Mouse (Mus musculus): Measurements from ENCODE around the gene Slc12a8. TPM values are rescaled to one million over a fixed set of nuclear protein-coding genes. Genes with fewer than 3 reads are reported as not detected.

Gene Slc12a8
- total RNA-seq, 1 experiment: 3.7 TPM

DNA sequence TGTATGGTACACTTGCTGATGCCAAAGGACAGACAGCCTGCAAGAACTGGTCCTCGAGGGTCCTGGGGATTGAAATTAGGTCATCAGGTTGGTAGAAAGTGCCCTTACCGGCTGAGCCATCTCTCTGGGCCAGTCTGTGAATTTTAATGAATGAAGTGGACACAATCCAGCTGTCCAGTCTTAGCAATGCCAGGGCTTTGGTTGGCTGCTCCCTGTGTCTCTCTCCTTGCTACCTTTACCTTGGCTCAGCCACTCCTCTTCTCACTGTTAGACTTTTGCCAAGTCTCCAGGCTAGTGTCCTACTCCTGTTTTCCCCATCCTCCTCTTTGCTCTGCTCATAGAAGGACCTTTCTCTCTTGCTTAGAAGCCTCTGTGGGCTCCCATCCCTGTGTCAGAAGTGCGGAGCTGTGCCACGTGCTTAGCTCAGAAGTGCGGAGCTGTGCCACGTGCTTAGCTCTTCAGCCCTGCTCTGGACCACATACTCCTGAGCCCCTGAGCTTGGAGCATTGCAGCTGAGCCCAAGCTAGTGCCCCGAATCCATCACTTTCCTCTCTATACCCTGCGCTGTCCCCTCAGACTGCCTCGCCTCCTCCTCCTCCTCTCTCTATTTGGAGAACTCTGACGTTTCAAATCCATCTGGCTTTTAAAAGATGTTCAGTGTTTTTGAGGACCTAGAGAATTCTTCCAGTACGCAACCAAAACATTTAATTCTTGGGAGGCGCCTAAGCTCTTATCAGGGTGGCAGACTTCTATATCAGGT is 118.9 kb downstream of the Slc12a8 start:
- no peaks in the 10 kb centered on the region for H3K36me3 ChIP-seq (ENCODE audit: control insufficient read depth, insufficient read depth, low read length, poor library complexity, severe bottlenecking)
- H3K27ac ChIP-seq (ENCODE audit: insufficient read depth, low read depth, low read length, poor library complexity, severe bottlenecking): no peak overlapping the region
- H3K9ac ChIP-seq (ENCODE audit: insufficient read depth, low read depth, low read length, poor library complexity, severe bottlenecking): no peak overlapping the region
- no peaks in the 10 kb centered on the region for H3K9me3 ChIP-seq (ENCODE audit: control insufficient read depth, insufficient read depth, low read depth, low read length)
- no peak for TF ChIP-seq ZC3H11A (IDR thresholded peaks at IDR 0.05; ENCODE audit: borderline replicate concordance, low read depth, low read length)
- no peak for TF ChIP-seq ZNF384 (IDR thresholded peaks at IDR 0.05; ENCODE audit: low read depth, low read length)
- TF ChIP-seq CHD2 (IDR thresholded peaks at IDR 0.05; ENCODE audit: low read depth, low read length): no peak
- no peak for TF ChIP-seq HCFC1 (IDR thresholded peaks at IDR 0.05; ENCODE audit: borderline replicate concordance, insufficient read depth, low read length)
- no peak for TF ChIP-seq MAFK (IDR thresholded peaks at IDR 0.05; ENCODE audit: insufficient read depth, low read depth, low read length)
- peaks cover 5% of the 10 kb centered on the region in 2 experiments; a peak in 2 of 4 replicates for H3K4me1 ChIP-seq (ENCODE audit: control insufficient read depth in 2 of 2, insufficient read depth in 2 of 2, low read length in 2 of 2, poor library complexity in 1 of 2)
- DNase-seq (ENCODE audit: low read depth, low spot score): no peak
- H3K4me3 ChIP-seq (ENCODE audit: insufficient read depth in 1 of 2, low read depth in 1 of 2, low read length in 2 of 2, poor library complexity in 1 of 2, severe bottlenecking in 1 of 2): no peak overlapping the region
- in situ Hi-C loops (cut with MboI; ENCODE audit: low sequenced_read_pairs in 2 of 2, unreplicated experiment in 2 of 2): no loop called here

- H3K36me3 ChIP-seq (ENCODE audit: control insufficient read depth, insufficient read depth, low read length, poor library complexity, severe bottlenecking): no peaks in the 10 kb centered on the region
Observed at GRCm38 (mm10) chr16:33641779-33642178, 124.7 kb downstream of the Slc12a8 start.

GRCm38 (mm10) chr16:33653116-33653515 is 136.0 kb downstream of the Slc12a8 start:
- H3K9me3 ChIP-seq (ENCODE audit: control insufficient read depth, insufficient read depth, low read depth, low read length): no peaks in the 10 kb centered on the region
- in situ Hi-C loops (cut with MboI; ENCODE audit: low sequenced_read_pairs in 2 of 2, unreplicated experiment in 2 of 2): no loop called here
- H3K9ac ChIP-seq (ENCODE audit: insufficient read depth, low read depth, low read length, poor library complexity, severe bottlenecking): no peak overlapping the region
- no peak overlapping the region for H3K4me3 ChIP-seq (ENCODE audit: insufficient read depth in 1 of 2, low read depth in 1 of 2, low read length in 2 of 2, poor library complexity in 1 of 2, severe bottlenecking in 1 of 2)
- no peak for TF ChIP-seq ZC3H11A (IDR thresholded peaks at IDR 0.05; ENCODE audit: borderline replicate concordance, low read depth, low read length)
- TF ChIP-seq ZNF384 (IDR thresholded peaks at IDR 0.05; ENCODE audit: low read depth, low read length): no peak
- no peak for TF ChIP-seq CHD2 (IDR thresholded peaks at IDR 0.05; ENCODE audit: low read depth, low read length)
- no peak for TF ChIP-seq HCFC1 (IDR thresholded peaks at IDR 0.05; ENCODE audit: borderline replicate concordance, insufficient read depth, low read length)
- no peak for TF ChIP-seq MAFK (IDR thresholded peaks at IDR 0.05; ENCODE audit: insufficient read depth, low read depth, low read length)
- H3K36me3 ChIP-seq (ENCODE audit: control insufficient read depth, insufficient read depth, low read length, poor library complexity, severe bottlenecking): no peaks in the 10 kb centered on the region
- H3K4me1 ChIP-seq (ENCODE audit: control insufficient read depth in 2 of 2, insufficient read depth in 2 of 2, low read length in 2 of 2, poor library complexity in 1 of 2): no peaks in the 10 kb centered on the region
- no peak overlapping the region for H3K27ac ChIP-seq (ENCODE audit: insufficient read depth, low read depth, low read length, poor library complexity, severe bottlenecking)
- no peak for DNase-seq (ENCODE audit: low read depth, low spot score)

More at GRCm38 (mm10) chr16:33641779-33642178, 124.7 kb downstream of the Slc12a8 start:
- Histone ChIP-seq H3K9ac (ENCODE audit: insufficient read depth, low read depth, low read length, poor library complexity, severe bottlenecking) (no peak overlapping the region), H3K4me1 (ENCODE audit: control insufficient read depth in 2 of 2, insufficient read depth in 2 of 2, low read length in 2 of 2, poor library complexity in 1 of 2) (peaks cover 1 to 2% of the 10 kb centered on the region in 2 experiments; a peak in 1 of 4 replicates), H3K9me3 (ENCODE audit: control insufficient read depth, insufficient read depth, low read depth, low read length) (no peaks in the 10 kb centered on the region), H3K4me3 (ENCODE audit: insufficient read depth in 1 of 2, low read depth in 1 of 2, low read length in 2 of 2, poor library complexity in 1 of 2, severe bottlenecking in 1 of 2) (no peak overlapping the region), H3K27ac (ENCODE audit: insufficient read depth, low read depth, low read length, poor library complexity, severe bottlenecking) (no peak overlapping the region)
- TF ChIP-seq CHD2 (IDR thresholded peaks at IDR 0.05; ENCODE audit: low read depth, low read length) (no peak), ZC3H11A (IDR thresholded peaks at IDR 0.05; ENCODE audit: borderline replicate concordance, low read depth, low read length) (no peak), ZNF384 (IDR thresholded peaks at IDR 0.05; ENCODE audit: low read depth, low read length) (no peak), MAFK (IDR thresholded peaks at IDR 0.05; ENCODE audit: insufficient read depth, low read depth, low read length) (no peak), HCFC1 (IDR thresholded peaks at IDR 0.05; ENCODE audit: borderline replicate concordance, insufficient read depth, low read length) (no peak)
- DNase-seq (ENCODE audit: low read depth, low spot score): no peak
- in situ Hi-C loops (cut with MboI; ENCODE audit: low sequenced_read_pairs in 2 of 2, unreplicated experiment in 2 of 2): no loop called here

GRCm38 (mm10) chr16:33655443-33655842 is 138.3 kb downstream of the Slc12a8 start:
- H3K36me3 ChIP-seq (ENCODE audit: control insufficient read depth, insufficient read depth, low read length, poor library complexity, severe bottlenecking): no peaks in the 10 kb centered on the region
- H3K27ac ChIP-seq (ENCODE audit: insufficient read depth, low read depth, low read length, poor library complexity, severe bottlenecking): no peak overlapping the region
- peaks cover 4 to 6% of the 10 kb centered on the region in 2 experiments; a peak in 2 of 4 replicates for H3K4me1 ChIP-seq (ENCODE audit: control insufficient read depth in 2 of 2, insufficient read depth in 2 of 2, low read length in 2 of 2, poor library complexity in 1 of 2)
- in situ Hi-C loops (cut with MboI; ENCODE audit: low sequenced_read_pairs in 2 of 2, unreplicated experiment in 2 of 2): no loop called here
- H3K9ac ChIP-seq (ENCODE audit: insufficient read depth, low read depth, low read length, poor library complexity, severe bottlenecking): no peak overlapping the region
- no peak for DNase-seq (ENCODE audit: low read depth, low spot score)
- no peak overlapping the region for H3K4me3 ChIP-seq (ENCODE audit: insufficient read depth in 1 of 2, low read depth in 1 of 2, low read length in 2 of 2, poor library complexity in 1 of 2, severe bottlenecking in 1 of 2)
- TF ChIP-seq CHD2 (IDR thresholded peaks at IDR 0.05; ENCODE audit: low read depth, low read length) (no peak), ZNF384 (IDR thresholded peaks at IDR 0.05; ENCODE audit: low read depth, low read length) (no peak), ZC3H11A (IDR thresholded peaks at IDR 0.05; ENCODE audit: borderline replicate concordance, low read depth, low read length) (no peak), MAFK (IDR thresholded peaks at IDR 0.05; ENCODE audit: insufficient read depth, low read depth, low read length) (no peak)
- no peaks in the 10 kb centered on the region for H3K9me3 ChIP-seq (ENCODE audit: control insufficient read depth, insufficient read depth, low read depth, low read length)

Data from ES-E14 (cell line).